Mouse (Mus musculus): ENCODE measurements around the gene Reps2.

DNA sequence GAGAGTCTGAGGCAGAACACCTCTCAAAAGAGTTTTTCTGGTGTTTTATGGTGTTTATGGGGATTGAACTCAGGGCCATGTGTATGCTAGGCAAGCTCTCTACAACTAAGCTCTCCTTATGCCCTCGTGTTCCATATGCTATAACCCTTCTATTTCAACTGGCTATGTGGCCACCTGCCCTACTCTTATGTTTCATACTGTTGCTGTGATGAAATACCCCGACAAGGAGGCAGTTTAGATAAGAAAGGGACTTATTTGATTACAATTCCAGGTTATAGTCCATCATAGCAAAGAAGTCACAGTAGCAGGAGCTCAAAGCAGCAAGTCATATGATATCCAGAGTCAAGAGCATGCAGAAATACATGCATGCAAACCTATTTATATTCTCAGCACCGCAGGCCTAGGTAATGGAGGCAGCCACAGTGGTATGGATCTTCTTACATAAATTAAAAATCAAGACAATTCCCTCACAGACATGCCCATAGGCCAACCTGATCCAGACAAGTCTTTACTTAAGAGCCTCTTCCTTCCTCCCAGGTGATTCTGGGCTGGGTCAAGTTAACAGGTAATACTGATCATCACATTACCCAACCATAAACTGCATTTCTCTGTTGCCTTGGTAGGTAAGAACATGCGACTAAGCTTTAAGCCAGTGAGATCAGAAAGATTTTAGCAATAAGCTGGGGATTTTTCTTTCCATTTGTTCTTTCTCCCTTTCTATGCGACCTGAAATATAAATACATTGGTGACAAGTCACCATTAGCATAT, 210.5 kb downstream of the Reps2 start:
- TF ChIP-seq MYC (IDR thresholded peaks at IDR 0.05; ENCODE audit: low read depth, low read length) = no peak
- TF ChIP-seq CTCF (conservative IDR thresholded peaks at IDR 0.05 in 1 of 2, IDR thresholded peaks at IDR 0.05 in 1 of 2; ENCODE audit: low read depth in 2 of 2, low read length in 2 of 2) = no peak
- TF ChIP-seq POLR2A (IDR thresholded peaks at IDR 0.05; ENCODE audit: low read depth, low read length) = no peak
- no peak for TF ChIP-seq ETS1 (conservative IDR thresholded peaks at IDR 0.05; ENCODE audit: low read depth, low read length)
- TF ChIP-seq EP300 (IDR thresholded peaks at IDR 0.05; ENCODE audit: low read length) = no peak
- no peak for TF ChIP-seq RAD21 (IDR thresholded peaks at IDR 0.05; ENCODE audit: low read depth, low read length)
- no peak for TF ChIP-seq CHD1 (IDR thresholded peaks at IDR 0.05; ENCODE audit: low read depth, low read length)
- no peak for TF ChIP-seq GABPA (IDR thresholded peaks at IDR 0.05; ENCODE audit: insufficient replicate concordance, low read depth, low read length)
- TF ChIP-seq ZNF384 (IDR thresholded peaks at IDR 0.05; ENCODE audit: low read depth, low read length) = no peak
